Mouse (Mus musculus): ENCODE measurements around the gene Foxj1. TPM values are rescaled to one million over a fixed set of nuclear protein-coding genes. Genes with fewer than 3 reads are reported as not detected.
"Not testable (repeated sequence)": the region's sequence is repeated elsewhere in the genome, so short reads cannot be mapped to it uniquely, and the experiment has no call there.

Gene Foxj1
- 2.5 TPM in 2 replicates for polyA plus RNA-seq (2015; fragmentation: Nextera tagmentation; extraction: Ambion mirVana)

- Histone ChIP-seq H3K9me3 (replicated peaks; ENCODE audit: low read length) (no peaks in the 10 kb centered on the region), H3K36me3 (ENCODE audit: insufficient read depth, low read length) (no peaks in the 10 kb centered on the region), H3K9ac (ENCODE audit: low read depth, low read length) (peak within 1 kb of the TSS; percentile 71), H3K27me3 (ENCODE audit: insufficient read depth, low read length) (peaks cover 10% of the 10 kb centered on the region; the same call in 1 of the 2 replicates), H3K27ac (peak within 1 kb of the TSS; percentile 75), H3K4me2 (ENCODE audit: low read length) (peak within 1 kb of the TSS; percentile 86), H3K4me3 (replicated peaks; ENCODE audit: low read depth, low read length) (peak within 1 kb of the TSS; percentile 46), H3K4me1 (replicated peaks; ENCODE audit: insufficient read depth, low read length) (peaks cover 33% of the 10 kb centered on the region)
- ATAC-seq (replicated peaks; ENCODE audit: low FRiP score, low read depth): peak; percentile 77
- DNase-seq (ENCODE audit: low spot score): peak; percentile 96
- peak; percentile 70 for TF ChIP-seq CTCF (IDR thresholded peaks at IDR 0.05; ENCODE audit: low read depth)
- under 1% methylated on average over 50 of the region's 61 CpGs for WGBS
Observed at GRCm38 (mm10) chr11:116335244-116336036, at the start of gene Foxj1. Gene Foxj1, minus strand, starts transcription at chr11:116335399.

GRCm38 (mm10) chr11:116384171-116384570 is 49.0 kb upstream of the Foxj1 start:
- no peak overlapping the region for H3K4me2 ChIP-seq (ENCODE audit: low read length)
- no peaks in the 10 kb centered on the region for H3K36me3 ChIP-seq (ENCODE audit: insufficient read depth, low read length)
- no peaks in the 10 kb centered on the region for H3K27me3 ChIP-seq (ENCODE audit: insufficient read depth, low read length)
- no peak overlapping the region for H3K9ac ChIP-seq (ENCODE audit: low read depth, low read length)
- 57% methylated on average over 11 of the region's 11 CpGs for WGBS
- DNase-seq (ENCODE audit: low spot score) (peak; percentile 56), ATAC-seq (replicated peaks; ENCODE audit: low FRiP score, low read depth) (no peak)
- no peak overlapping the region for H3K4me3 ChIP-seq (replicated peaks; ENCODE audit: low read depth, low read length)
- H3K4me1 ChIP-seq (replicated peaks; ENCODE audit: insufficient read depth, low read length): peaks cover 21% of the 10 kb centered on the region
- TF ChIP-seq CTCF (IDR thresholded peaks at IDR 0.05; ENCODE audit: low read depth): no peak
- peak overlapping the region; percentile 60; the same call in 1 of the 2 replicates for H3K27ac ChIP-seq
- no peaks in the 10 kb centered on the region for H3K9me3 ChIP-seq (replicated peaks; ENCODE audit: low read length)

- 86% methylated on average over 5 of the region's 5 CpGs for WGBS
- H3K4me1 ChIP-seq (replicated peaks; ENCODE audit: insufficient read depth, low read length): peaks cover 16% of the 10 kb centered on the region
- H3K4me3 ChIP-seq (replicated peaks; ENCODE audit: low read depth, low read length); H3K9ac ChIP-seq (ENCODE audit: low read depth, low read length); H3K27ac ChIP-seq; H3K9me3 ChIP-seq (replicated peaks; ENCODE audit: low read length); DNase-seq (ENCODE audit: low spot score); ATAC-seq (replicated peaks; ENCODE audit: low FRiP score, low read depth); H3K4me2 ChIP-seq (ENCODE audit: low read length); H3K36me3 ChIP-seq (ENCODE audit: insufficient read depth, low read length); H3K27me3 ChIP-seq (ENCODE audit: insufficient read depth, low read length): not testable (repeated sequence)
Observed at GRCm38 (mm10) chr11:116383070-116383469, 47.9 kb upstream of the Foxj1 start.

- WGBS: 77% methylated on average over 7 of the region's 7 CpGs
- no peak for TF ChIP-seq CTCF (IDR thresholded peaks at IDR 0.05; ENCODE audit: low read depth)
- no peaks in the 10 kb centered on the region for H3K27me3 ChIP-seq (ENCODE audit: insufficient read depth, low read length)
Observed at GRCm38 (mm10) chr11:116380767-116381166, 45.6 kb upstream of the Foxj1 start.

GRCm38 (mm10) chr11:116379530-116379929 is 44.3 kb upstream of the Foxj1 start:
- H3K36me3 ChIP-seq (ENCODE audit: insufficient read depth, low read length): no peaks in the 10 kb centered on the region
- DNase-seq (ENCODE audit: low spot score) (no peak), ATAC-seq (replicated peaks; ENCODE audit: low FRiP score, low read depth) (no peak)
- no peak overlapping the region for H3K9ac ChIP-seq (ENCODE audit: low read depth, low read length)
- no peak overlapping the region for H3K27ac ChIP-seq
- H3K4me1 ChIP-seq (replicated peaks; ENCODE audit: insufficient read depth, low read length): no peaks in the 10 kb centered on the region
- H3K9me3 ChIP-seq (replicated peaks; ENCODE audit: low read length): no peaks in the 10 kb centered on the region
- H3K4me3 ChIP-seq (replicated peaks; ENCODE audit: low read depth, low read length): no peak overlapping the region
- TF ChIP-seq CTCF (IDR thresholded peaks at IDR 0.05; ENCODE audit: low read depth): no peak
- no peak overlapping the region for H3K4me2 ChIP-seq (ENCODE audit: low read length)
- WGBS: 75% methylated on average over 6 of the region's 6 CpGs
- H3K27me3 ChIP-seq (ENCODE audit: insufficient read depth, low read length): no peaks in the 10 kb centered on the region

More at GRCm38 (mm10) chr11:116380767-116381166, 45.6 kb upstream of the Foxj1 start:
- ATAC-seq (replicated peaks; ENCODE audit: low FRiP score, low read depth): no peak
- no peak for DNase-seq (ENCODE audit: low spot score)
- Histone ChIP-seq H3K9ac (ENCODE audit: low read depth, low read length) (no peak overlapping the region), H3K4me3 (replicated peaks; ENCODE audit: low read depth, low read length) (no peak overlapping the region), H3K9me3 (replicated peaks; ENCODE audit: low read length) (no peaks in the 10 kb centered on the region), H3K4me1 (replicated peaks; ENCODE audit: insufficient read depth, low read length) (no peaks in the 10 kb centered on the region), H3K36me3 (ENCODE audit: insufficient read depth, low read length) (no peaks in the 10 kb centered on the region), H3K4me2 (ENCODE audit: low read length) (no peak overlapping the region), H3K27ac (no peak overlapping the region)

GRCm38 (mm10) chr11:116376945-116377661 is 41.9 kb upstream of the Foxj1 start:
- Histone ChIP-seq H3K4me3 (replicated peaks; ENCODE audit: low read depth, low read length) (no peak overlapping the region), H3K9me3 (replicated peaks; ENCODE audit: low read length) (no peaks in the 10 kb centered on the region), H3K36me3 (ENCODE audit: insufficient read depth, low read length) (no peaks in the 10 kb centered on the region), H3K4me1 (replicated peaks; ENCODE audit: insufficient read depth, low read length) (no peaks in the 10 kb centered on the region), H3K27me3 (ENCODE audit: insufficient read depth, low read length) (no peaks in the 10 kb centered on the region), H3K4me2 (ENCODE audit: low read length) (no peak overlapping the region), H3K27ac (no peak overlapping the region), H3K9ac (ENCODE audit: low read depth, low read length) (no peak overlapping the region)
- ATAC-seq (replicated peaks; ENCODE audit: low FRiP score, low read depth): no peak
- DNase-seq (ENCODE audit: low spot score): no peak
- TF ChIP-seq CTCF (IDR thresholded peaks at IDR 0.05; ENCODE audit: low read depth): no peak
- 54% methylated on average over 7 of the region's 7 CpGs for WGBS
